Mouse (Mus musculus): ENCODE data around the gene Serpina5. TPM values are rescaled to one million over a fixed set of nuclear protein-coding genes. Genes with fewer than 3 reads are reported as not detected.
"Not testable (repeated sequence)": the region's sequence is repeated elsewhere in the genome, so short reads cannot be mapped to it uniquely, and the experiment has no call there.

The Serpina5 gene
- total RNA-seq (2022) = not detected

GRCm38 (mm10) chr12:104100768-104101167, at the start of gene Serpina5:
TSS of gene Serpina5 (plus strand) at chr12:104101113.
- DNase-seq (ENCODE audit: low spot score in 2 of 2) = no peak

DNA sequence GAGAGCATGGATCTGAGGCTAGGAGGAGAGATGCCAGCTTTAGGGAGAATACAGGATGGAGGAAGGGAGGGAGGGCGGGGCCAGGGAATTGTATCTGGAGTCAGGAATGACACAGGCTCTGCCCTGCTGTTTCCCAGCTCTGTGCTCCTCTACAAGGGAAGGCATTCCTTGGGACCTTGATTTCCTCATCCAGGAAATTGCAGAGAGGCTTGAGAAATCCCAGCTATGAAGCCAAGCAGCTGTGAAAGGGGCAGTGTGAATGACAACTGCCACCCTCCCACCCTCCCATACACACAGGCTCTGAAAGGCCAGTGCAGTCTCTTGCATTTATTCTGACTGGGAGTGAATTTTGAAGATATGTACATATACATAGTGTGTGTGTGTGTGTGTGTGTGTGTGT, 46.9 kb upstream of the Serpina5 start:
- DNase-seq (ENCODE audit: low spot score in 2 of 2) = no peak

DNA sequence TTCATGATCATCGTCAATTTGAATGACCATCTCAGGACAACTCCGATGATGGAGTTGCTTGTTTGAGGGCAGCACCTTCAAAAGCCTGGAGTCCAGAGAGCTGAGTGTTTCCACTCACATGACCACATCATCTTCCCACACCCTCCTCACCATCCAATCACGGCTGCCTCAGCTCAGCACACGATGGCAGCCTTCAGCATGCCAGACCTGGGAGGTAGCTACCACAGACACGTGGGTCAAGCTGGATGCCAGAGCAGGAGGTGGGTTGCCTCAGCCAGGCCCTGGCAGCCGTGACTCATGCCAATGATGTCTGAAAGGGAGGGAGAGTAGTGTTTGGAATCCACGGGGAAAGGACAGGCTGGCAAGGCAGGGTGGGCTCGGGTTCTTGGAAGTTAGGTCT, 45.2 kb upstream of the Serpina5 start:
- no peak for DNase-seq (ENCODE audit: low spot score in 2 of 2)

DNA sequence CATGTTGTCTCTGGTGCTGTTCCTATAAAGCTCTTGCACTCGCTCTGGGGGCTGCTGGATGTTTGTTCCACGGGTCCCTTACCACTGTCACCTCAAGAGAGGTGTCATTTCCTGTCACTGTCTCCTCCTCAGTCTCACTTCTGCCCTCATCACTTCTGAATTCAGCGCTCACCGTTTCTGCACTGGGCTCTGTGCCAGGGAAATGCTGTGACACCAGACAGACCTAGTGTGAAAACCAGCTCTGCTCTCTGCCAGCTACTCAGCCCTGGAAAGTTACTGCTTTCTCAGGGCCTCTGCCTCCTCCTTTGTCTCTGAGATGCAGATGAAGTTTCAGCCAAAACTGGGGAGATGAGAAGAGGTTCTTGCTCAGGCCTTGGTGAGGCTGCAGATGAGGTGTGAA, 43.9 kb upstream of the Serpina5 start:
- DNase-seq (ENCODE audit: low spot score in 2 of 2) = peak; percentile 40 to 73

DNA sequence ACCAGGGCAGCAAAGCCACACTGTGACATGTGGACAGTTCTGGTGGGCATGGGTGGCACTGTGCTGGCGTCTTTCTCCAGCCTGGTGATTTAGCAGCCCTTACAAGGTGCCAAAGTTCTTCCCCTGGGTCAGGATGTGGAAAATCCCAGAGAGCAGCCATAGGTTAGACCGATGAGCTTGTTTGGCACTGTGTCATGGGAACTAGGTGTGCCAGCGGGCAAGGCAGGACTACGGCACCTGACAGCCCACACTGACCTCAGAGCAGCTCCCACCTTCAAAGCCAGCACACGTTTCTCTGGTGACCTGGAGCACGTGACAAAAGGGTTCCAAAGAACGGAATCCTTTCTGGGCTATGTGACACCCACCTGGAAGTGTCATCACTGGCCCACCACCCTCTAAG, 43.4 kb upstream of the Serpina5 start:
- DNase-seq (ENCODE audit: low spot score in 2 of 2) = no peak

- DNase-seq (ENCODE audit: low spot score in 2 of 2) = peak in 1 of 2 experiments; percentile 24
Observed at GRCm38 (mm10) chr12:104060126-104060525, 40.8 kb upstream of the Serpina5 start.

- no peak for DNase-seq (ENCODE audit: low spot score in 2 of 2)
Observed at GRCm38 (mm10) chr12:104061862-104062261, 39.1 kb upstream of the Serpina5 start.

DNA sequence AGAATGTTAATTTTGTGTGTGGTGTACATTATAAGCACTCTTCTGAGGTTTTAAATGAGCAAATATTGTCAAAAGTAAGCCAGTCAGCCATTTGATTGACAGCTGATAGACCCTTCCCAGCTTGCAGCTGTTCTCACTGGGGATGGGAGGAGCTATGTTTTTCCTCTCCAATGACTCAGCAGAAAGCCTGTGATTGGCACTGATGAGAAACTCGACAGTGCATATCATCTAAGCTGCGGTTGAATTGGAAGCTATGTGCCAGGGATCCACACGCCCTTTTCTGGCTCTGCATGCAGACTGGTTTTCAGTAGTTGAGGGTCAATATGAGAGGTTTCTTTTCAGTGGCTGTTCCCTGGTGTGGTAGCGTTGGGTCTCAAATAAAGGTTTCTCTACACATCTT, 36.4 kb upstream of the Serpina5 start:
- DNase-seq (ENCODE audit: low spot score in 2 of 2) = no peak

DNA sequence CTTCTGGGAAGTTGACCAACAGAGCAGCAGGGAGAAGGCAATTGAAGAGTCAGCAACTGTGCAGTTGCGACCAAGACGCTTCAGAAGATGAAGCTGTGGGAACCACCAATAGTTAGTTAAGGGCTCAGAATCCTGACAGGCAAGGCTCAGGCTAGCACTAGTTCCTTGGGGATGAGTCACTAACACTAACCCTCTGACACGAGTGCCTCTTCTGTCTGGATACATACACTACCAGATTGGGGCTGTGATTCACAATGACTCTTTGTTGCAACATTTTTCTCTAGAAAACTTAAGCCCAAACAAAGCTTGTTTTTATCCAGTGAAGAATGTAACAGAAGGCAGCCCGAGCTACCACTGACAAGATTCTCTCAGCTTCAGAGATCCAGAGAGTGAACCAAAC, 35.9 kb upstream of the Serpina5 start:
- DNase-seq (ENCODE audit: low spot score in 2 of 2) = no peak

- peak in 1 of 2 experiments; percentile 22 for DNase-seq (ENCODE audit: low spot score in 2 of 2)
Observed at GRCm38 (mm10) chr12:104066241-104066640, 34.7 kb upstream of the Serpina5 start.

DNA sequence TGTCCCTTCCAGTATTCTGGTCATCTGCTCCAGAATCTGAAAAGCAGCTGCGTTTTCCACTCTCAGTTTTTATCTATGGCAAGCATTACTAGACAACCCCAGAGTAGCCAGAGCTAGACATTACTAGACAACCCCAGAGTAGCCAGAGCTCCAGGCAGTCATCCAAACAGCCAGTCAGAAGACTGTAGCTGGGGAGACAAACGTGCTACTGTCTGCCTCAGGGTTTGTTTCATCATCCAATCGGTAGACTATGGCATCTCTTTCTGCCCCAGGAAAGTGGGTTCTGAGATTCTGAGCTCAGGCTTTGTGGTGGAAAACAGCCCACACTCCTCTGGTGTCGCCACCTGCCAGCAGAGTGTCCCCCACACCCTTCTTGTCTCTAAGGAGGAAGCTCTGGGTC, 33.4 kb upstream of the Serpina5 start:
- peak; percentile 39 to 57 for DNase-seq (ENCODE audit: low spot score in 2 of 2)

DNA sequence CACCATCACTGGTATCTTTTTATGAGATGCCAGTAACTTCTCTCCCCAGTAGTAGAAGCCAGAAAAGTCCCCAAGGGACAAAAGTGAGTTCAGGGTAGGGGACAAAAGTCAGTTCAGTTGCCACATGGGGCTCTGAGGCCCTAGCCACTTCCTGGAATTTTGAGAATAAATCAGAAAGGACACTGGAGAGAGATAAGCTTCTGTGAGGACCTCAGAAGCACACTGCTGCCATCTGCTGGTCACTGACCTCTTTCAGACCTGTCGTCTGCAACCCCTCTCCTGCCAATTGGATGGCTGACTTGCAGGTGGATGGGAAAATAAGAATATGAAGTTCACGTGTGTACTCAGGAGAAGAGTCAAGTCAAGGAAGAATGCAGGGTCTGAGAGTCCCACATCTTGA, 31.3 kb upstream of the Serpina5 start:
- peak; percentile 57 to 58 for DNase-seq (ENCODE audit: low spot score in 2 of 2)

DNA sequence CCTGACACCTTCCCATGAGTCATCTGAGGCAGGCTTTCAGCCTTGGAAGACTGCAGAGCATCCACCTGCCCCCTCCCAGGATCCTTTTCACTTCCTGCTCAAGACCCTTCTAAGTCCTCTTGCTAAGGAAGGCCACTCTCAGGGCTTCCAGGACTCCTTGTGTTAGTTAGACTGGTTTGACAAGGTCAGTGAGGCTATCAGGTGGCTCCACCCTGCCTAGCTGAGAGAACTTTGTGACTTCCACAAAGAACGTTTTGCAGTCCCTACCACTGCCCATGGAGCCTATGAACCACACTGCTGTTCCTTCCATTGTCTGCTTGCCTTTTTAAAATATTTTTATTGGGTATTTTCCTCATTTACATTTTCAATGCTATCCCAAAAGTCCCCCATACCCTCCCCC, 29.2 kb upstream of the Serpina5 start:
- DNase-seq (ENCODE audit: low spot score in 2 of 2) = no peak

DNA sequence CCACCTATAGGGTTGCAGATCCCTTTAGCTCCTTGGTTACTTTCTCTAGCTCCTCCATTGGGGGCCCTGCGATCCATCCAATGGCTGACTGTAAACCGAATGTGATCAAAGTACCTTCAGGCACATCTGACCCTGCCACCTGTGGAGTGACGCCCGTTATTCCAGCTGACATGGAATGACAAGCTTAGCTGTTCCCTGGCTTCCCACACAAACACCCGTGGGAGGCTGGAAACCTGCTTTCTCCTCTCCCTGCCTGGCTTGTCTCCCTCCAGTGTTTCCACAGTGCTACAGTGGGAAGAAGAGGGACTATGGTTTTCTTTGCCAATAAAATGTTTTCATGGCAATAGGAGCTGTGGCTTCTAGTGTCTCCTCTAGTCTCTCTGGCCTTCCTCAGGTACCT, 28.6 kb upstream of the Serpina5 start:
- no peak for DNase-seq (ENCODE audit: low spot score in 2 of 2)

DNA sequence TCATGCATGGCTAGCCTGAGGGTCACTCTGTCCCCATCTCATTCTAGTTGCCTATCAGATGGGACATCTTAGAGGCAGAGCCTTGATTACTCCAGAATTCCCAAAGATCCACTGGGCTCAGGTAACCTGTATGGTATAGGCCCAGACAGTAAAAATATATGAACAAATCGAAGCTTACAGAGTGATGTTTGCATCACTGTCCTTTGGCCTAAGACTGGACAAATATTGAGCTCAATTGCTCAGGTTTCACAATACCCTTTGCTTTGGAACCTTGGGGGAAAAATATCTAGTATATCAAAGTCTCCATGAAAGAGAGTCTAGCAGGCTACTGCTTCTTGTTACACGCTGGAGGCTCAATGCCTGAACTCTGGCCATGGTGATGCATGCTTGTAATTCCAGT, 10.8 kb upstream of the Serpina5 start:
- no peak for DNase-seq (ENCODE audit: low spot score in 2 of 2)

DNA sequence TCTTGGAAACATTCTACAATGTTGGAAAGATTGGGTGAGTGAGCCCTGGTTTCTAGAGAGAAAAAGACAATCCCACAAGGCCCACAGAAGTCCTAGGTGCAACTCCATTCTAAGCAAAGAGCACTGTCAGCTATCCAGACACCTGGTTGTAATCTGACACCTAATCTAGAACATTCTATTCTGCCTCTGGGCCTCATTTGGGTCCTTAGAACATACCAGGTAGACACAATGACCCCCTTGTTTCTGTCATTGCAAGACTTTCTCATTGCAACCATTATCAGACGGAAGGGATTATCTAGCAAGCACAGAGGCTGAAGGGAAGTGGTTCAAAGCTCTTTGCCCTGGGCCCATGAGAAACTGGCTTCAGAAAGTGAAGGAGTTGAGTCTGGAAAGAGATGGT, 9.6 kb upstream of the Serpina5 start:
- DNase-seq (ENCODE audit: low spot score in 2 of 2) = no peak

GRCm38 (mm10) chr12:104105847-104106246, 4.9 kb downstream of the Serpina5 start:
- no peak for DNase-seq (ENCODE audit: low spot score in 2 of 2)

DNA sequence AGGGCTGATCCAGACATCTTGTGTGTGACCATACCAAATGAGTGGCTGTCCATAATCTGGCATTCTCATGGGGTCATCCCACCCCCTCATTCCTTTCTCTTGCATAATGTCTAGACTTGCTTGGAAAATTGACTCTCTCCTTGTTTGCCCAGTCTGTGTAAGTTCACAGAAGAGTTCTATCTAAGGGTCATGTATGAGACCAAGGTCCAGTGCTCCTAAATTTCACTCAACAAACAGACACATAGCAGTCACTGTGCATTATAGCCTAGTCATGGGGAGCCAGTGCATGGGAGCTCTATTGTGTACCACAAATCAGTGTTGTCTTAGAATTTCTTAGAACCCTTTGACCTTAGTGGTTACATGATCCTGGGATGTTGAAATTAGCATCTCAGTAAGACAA, 6.0 kb downstream of the Serpina5 start:
- no peak for DNase-seq (ENCODE audit: low spot score in 2 of 2)

DNA sequence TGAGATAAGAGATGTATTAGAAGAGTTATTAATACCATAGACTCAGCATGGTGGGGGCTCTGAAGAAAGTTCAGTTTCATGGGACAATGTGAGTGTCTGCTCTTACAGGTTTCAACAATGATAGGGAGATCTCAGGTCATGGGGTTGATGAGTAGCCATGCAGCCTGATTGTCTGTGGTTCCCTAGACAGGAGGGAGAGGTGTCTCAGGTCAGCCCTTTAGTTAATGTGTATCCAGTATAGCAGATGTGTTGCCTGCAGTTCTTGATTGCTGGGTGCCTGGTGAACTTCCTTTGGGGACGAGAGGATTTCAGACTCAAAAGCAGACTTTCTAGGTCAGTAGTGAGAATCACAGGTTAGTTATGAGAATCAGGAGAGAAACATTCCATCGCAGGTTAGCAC, 7.6 kb downstream of the Serpina5 start:
- DNase-seq (ENCODE audit: low spot score in 2 of 2) = no peak

DNA sequence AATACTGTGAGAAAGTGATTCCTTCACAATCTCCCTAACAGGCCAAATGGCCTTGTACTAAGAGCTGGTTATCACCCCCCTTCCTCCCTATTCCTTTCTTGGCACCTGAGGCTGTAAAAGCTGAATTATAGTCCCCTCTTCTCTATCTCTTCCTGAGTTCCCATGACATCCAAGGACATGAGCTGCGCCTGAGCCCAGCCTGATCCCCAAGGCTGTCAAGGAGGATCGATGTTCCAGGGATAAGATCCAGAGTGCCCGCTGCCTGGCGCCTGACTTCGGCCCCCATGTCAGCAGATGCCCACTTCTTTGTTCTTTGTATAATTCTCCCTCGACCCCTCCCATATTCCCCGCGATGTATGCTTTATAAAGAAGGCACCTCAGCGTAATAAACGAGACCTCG, 11.4 kb downstream of the Serpina5 start, which contains the start of gene Serpina3a:
TSS of gene Serpina3a (plus strand) at position 392 of the 400 bp plus-strand sequence.
- not testable (repeated sequence) for DNase-seq (ENCODE audit: low spot score in 2 of 2)

- DNase-seq (ENCODE audit: low spot score in 2 of 2) = no peak
Observed at GRCm38 (mm10) chr12:104114921-104115579, 14.1 kb downstream of the Serpina5 start.

DNA sequence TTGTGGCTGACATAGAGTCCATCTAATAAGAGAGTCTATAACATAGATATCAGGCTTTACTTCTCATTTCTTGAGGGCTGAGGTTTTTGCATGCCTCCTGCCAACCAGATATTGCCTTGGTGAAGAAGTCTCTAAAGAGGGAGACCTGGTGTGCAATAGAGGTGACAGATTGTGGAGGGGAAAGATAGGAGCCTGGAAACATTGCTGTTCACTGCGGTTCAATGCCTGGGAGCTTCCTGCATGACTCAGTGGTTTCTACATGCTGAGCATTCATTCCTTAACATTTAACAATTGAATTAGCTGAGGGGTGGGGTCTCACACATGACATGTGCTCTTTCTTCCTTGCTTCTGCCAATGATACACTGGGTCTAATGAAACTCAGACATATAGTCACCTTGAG, 22.2 kb downstream of the Serpina5 start:
- no peak for DNase-seq (ENCODE audit: low spot score in 2 of 2)

GRCm38 (mm10) chr12:104123996-104124395, 23.1 kb downstream of the Serpina5 start:
- DNase-seq (ENCODE audit: low spot score in 2 of 2) = no peak
